In genomic region chr11:101070189-101070527, GRCm38 (mm10) we compare ENCODE assay signal across 9 mouse cellular contexts. TPM values are rescaled to one million over a fixed set of nuclear protein-coding genes. Genes with fewer than 3 reads are reported as not detected.
A peak's percentile ranks its signal among the peaks of the same experiment; 100 is the strongest.
DNase-seq lines count a peak whose midpoint lies in the region; ATAC-seq and TF ChIP-seq lines count a peak whose summit lies in the region.
"Had no signal": no experiment of that assay in that cellular context is flagged by ENCODE, and none has a peak within 500 bp of the region (broad histone marks: within the 10 kb centered on the region; RNA-seq: fewer than 3 reads in every experiment).

No protein-coding gene starts in this region.

- peaks cover 25% of the 10 kb centered on the region for H3K4me1 ChIP-seq in heart, embryonic 12.5 days (replicated peaks)
- peaks cover 2 to 7% of the 10 kb centered on the region in 2 experiments; a peak in 1 of 4 replicates for H3K4me1 ChIP-seq in ES-E14 (ENCODE audit: control insufficient read depth in 2 of 2, insufficient read depth in 2 of 2, low read length in 2 of 2, poor library complexity in 1 of 2)
- peaks cover 4% of the 10 kb centered on the region; the same call in 1 of the 2 replicates for H3K4me1 ChIP-seq in forebrain, postnatal 0 days (ENCODE audit: insufficient read depth)

- H3K4me2 ChIP-seq in heart, embryonic 12.5 days, result peak overlapping the region; percentile 97
- peak overlapping the region; percentile 96 for H3K4me2 ChIP-seq in forebrain, postnatal 0 days (ENCODE audit: low read depth)

- peaks cover 20% of the 10 kb centered on the region; the same call in 1 of the 2 replicates for H3K27me3 ChIP-seq in heart, embryonic 12.5 days (replicated peaks)
- no peaks in the 10 kb centered on the region for H3K27me3 ChIP-seq in forebrain, postnatal 0 days (ENCODE audit: insufficient read depth, low read length)

- TF ChIP-seq CTCF in forebrain, postnatal 0 days (IDR thresholded peaks at IDR 0.05; ENCODE audit: low read depth), result no peak

- ATAC-seq in heart, embryonic 12.5 days (ENCODE audit: insufficient number of reproducible peaks, low FRiP score), result peak; percentile 40
- ATAC-seq in forebrain, postnatal 0 days, result peak; percentile 61
- peak; percentile 27; the same call in 1 of the 2 replicates for ATAC-seq in megakaryocyte, adult 5-6 weeks (ENCODE audit: poor library complexity, severe bottlenecking)

- H3K4me3 ChIP-seq in heart, embryonic 12.5 days, result peak overlapping the region; percentile 81
- H3K4me3 ChIP-seq in ES-E14 (ENCODE audit: insufficient read depth in 1 of 2, low read depth in 1 of 2, low read length in 2 of 2, poor library complexity in 1 of 2, severe bottlenecking in 1 of 2), result peak overlapping the region; percentile 91 to 94
- H3K4me3 ChIP-seq in forebrain, postnatal 0 days (ENCODE audit: low read depth, low read length), result peak overlapping the region; percentile 69

- no peaks in the 10 kb centered on the region for H3K9me3 ChIP-seq in heart, embryonic 12.5 days (replicated peaks)
- no peaks in the 10 kb centered on the region for H3K9me3 ChIP-seq in ES-E14 (ENCODE audit: control insufficient read depth, insufficient read depth, low read depth, low read length)
- no peaks in the 10 kb centered on the region for H3K9me3 ChIP-seq in forebrain, postnatal 0 days (ENCODE audit: low read length)

- in situ Hi-C loops in ES-E14 (cut with MboI; ENCODE audit: low sequenced_read_pairs in 2 of 2, unreplicated experiment in 2 of 2), result no loop called here

- 0 out of 2 replicates have a peak, but pooled peaks cover 3% of the 10 kb centered on the region for H3K36me3 ChIP-seq in heart, embryonic 12.5 days
- no peaks in the 10 kb centered on the region for H3K36me3 ChIP-seq in ES-E14 (ENCODE audit: control insufficient read depth, insufficient read depth, low read length, poor library complexity, severe bottlenecking)
- no peaks in the 10 kb centered on the region for H3K36me3 ChIP-seq in forebrain, postnatal 0 days (ENCODE audit: insufficient read depth)

- under 1% methylated on average over 36 of the region's 36 CpGs for WGBS in heart, embryonic 12.5 days
- 0% methylated on average over 30 of the region's 36 CpGs for WGBS in forebrain, postnatal 0 days

- no peak overlapping the region for H3K27ac ChIP-seq in heart, embryonic 12.5 days (ENCODE audit: poor library complexity, severe bottlenecking)
- H3K27ac ChIP-seq in ES-E14 (ENCODE audit: insufficient read depth, low read depth, low read length, poor library complexity, severe bottlenecking), result no peak overlapping the region
- H3K27ac ChIP-seq in forebrain, postnatal 0 days (ENCODE audit: low read depth, low read length), result peak overlapping the region; percentile 68

- no peak for DNase-seq in heart, adult 8-10 months (ENCODE audit: low spot score)
- DNase-seq in ES-E14 (ENCODE audit: low read depth, low spot score), result no peak
- DNase-seq in forebrain, postnatal 0 days, result no peak
- DNase-seq in right cerebral cortex, postnatal 10 days (ENCODE audit: low spot score in 2 of 2), result no peak
- no peak for DNase-seq in ovary, postnatal 10 days (ENCODE audit: low spot score)
- DNase-seq in frontal cortex, adult 2 months (ENCODE audit: extremely low spot score in 1 of 2, low spot score in 1 of 2), result no peak

- H3K9ac ChIP-seq in heart, embryonic 12.5 days, result peak overlapping the region; percentile 83
- H3K9ac ChIP-seq in ES-E14 (ENCODE audit: insufficient read depth, low read depth, low read length, poor library complexity, severe bottlenecking), result peak overlapping the region; percentile 72
- peak overlapping the region; percentile 84 for H3K9ac ChIP-seq in forebrain, postnatal 0 days

TF ChIP-seq in ES-E14, 5 proteins besides CTCF, POLR2A, EP300 and RAD21:
- TF ChIP-seq MAFK (IDR thresholded peaks at IDR 0.05; ENCODE audit: insufficient read depth, low read depth, low read length) (no peak), ZC3H11A (IDR thresholded peaks at IDR 0.05; ENCODE audit: borderline replicate concordance, low read depth, low read length) (no peak), HCFC1 (IDR thresholded peaks at IDR 0.05; ENCODE audit: borderline replicate concordance, insufficient read depth, low read length) (no peak), ZNF384 (IDR thresholded peaks at IDR 0.05; ENCODE audit: low read depth, low read length) (no peak), CHD2 (IDR thresholded peaks at IDR 0.05; ENCODE audit: low read depth, low read length) (no peak)

RNA-seq across cellular contexts. Expression of gene Naglu, which starts 0.3 kb away (rescaled TPM):
- polyA plus RNA-seq in heart, embryonic 12.5 days (2016; fragmentation: Nextera tagmentation; extraction: Ambion mirVana), result 17.5 and 18.1 TPM in 2 replicates
- 10 to 100 TPM in 1 of 4 experiments, 1 to 10 TPM in 3; 7.3 to 10.1 (median 7.8) TPM for total RNA-seq in heart, adult 8-10 months (2022)
- 4.7 and 9.2 TPM in 2 replicates for total RNA-seq in ES-E14 (2012; rRNA removed)
- total RNA-seq in forebrain, postnatal 0 days (2014; rRNA removed), result 11.3 and 14.9 TPM in 2 replicates
- polyA plus RNA-seq in forebrain, postnatal 0 days (2015; fragmentation: Nextera tagmentation; extraction: Ambion mirVana), result 11.6 and 12.6 TPM in 2 replicates
- 7.2 and 7.9 TPM in 2 replicates for total RNA-seq in megakaryocyte, adult 5-6 weeks (2015)
- total RNA-seq in megakaryocyte, adult 5-6 weeks (2017), result 8.9 and 9.1 TPM in 2 replicates
- polyA plus RNA-seq in frontal cortex, adult 2 months (2012; rRNA removed), result 11.8 and 13.0 TPM in 2 replicates

RNA-seq across cellular contexts. Expression of gene Hsd17b1, which starts 8.1 kb away (rescaled TPM):
- not detected in 2 replicates for polyA plus RNA-seq in heart, embryonic 12.5 days (2016; fragmentation: Nextera tagmentation; extraction: Ambion mirVana)
- 1 to 10 TPM in 1 of 4 experiments, under 1 TPM in 3; 0.22 to 1.5 (median 0.52) TPM for total RNA-seq in heart, adult 8-10 months (2022)
- total RNA-seq in ES-E14 (2012; rRNA removed), result 2.4 and 3.4 TPM in 2 replicates
- total RNA-seq in forebrain, postnatal 0 days (2014; rRNA removed), result 0.23 and 0.71 TPM in 2 replicates
- not detected in 2 replicates for polyA plus RNA-seq in forebrain, postnatal 0 days (2015; fragmentation: Nextera tagmentation; extraction: Ambion mirVana)
- 0.11 and 0.45 TPM in 2 replicates for total RNA-seq in megakaryocyte, adult 5-6 weeks (2015)
- 0.29 TPM in 1 of 2 replicates, not detected in the other for total RNA-seq in megakaryocyte, adult 5-6 weeks (2017)
- polyA plus RNA-seq in frontal cortex, adult 2 months (2012; rRNA removed), result 0.46 and 0.55 TPM in 2 replicates
- total RNA-seq: hematopoietic stem cell, adult 5-6 weeks had no signal

RNA-seq across cellular contexts. Expression of gene Coasy, which starts 12.2 kb away (rescaled TPM):
- 27.2 and 30.4 TPM in 2 replicates for polyA plus RNA-seq in heart, embryonic 12.5 days (2016; fragmentation: Nextera tagmentation; extraction: Ambion mirVana)
- 10 to 100 TPM; 14.5 to 21.0 (median 17.6) TPM for total RNA-seq in heart, adult 8-10 months (2022)
- total RNA-seq in ES-E14 (2012; rRNA removed), result 21.9 and 22.9 TPM in 2 replicates
- 39.3 and 40.7 TPM in 2 replicates for total RNA-seq in forebrain, postnatal 0 days (2014; rRNA removed)
- polyA plus RNA-seq in forebrain, postnatal 0 days (2015; fragmentation: Nextera tagmentation; extraction: Ambion mirVana), result 39.8 and 40.2 TPM in 2 replicates
- total RNA-seq in megakaryocyte, adult 5-6 weeks (2015), result 10.6 and 13.1 TPM in 2 replicates
- 11.4 and 15.8 TPM in 2 replicates for total RNA-seq in megakaryocyte, adult 5-6 weeks (2017)
- 30.8 and 34.1 TPM in 2 replicates for polyA plus RNA-seq in frontal cortex, adult 2 months (2012; rRNA removed)

RNA-seq across cellular contexts. Expression of gene Mlx, which starts 16.9 kb away (rescaled TPM):
- 36.2 and 37.3 TPM in 2 replicates for polyA plus RNA-seq in heart, embryonic 12.5 days (2016; fragmentation: Nextera tagmentation; extraction: Ambion mirVana)
- 10 to 100 TPM; 15.5 to 24.4 (median 20.0) TPM for total RNA-seq in heart, adult 8-10 months (2022)
- 30.7 and 42.0 TPM in 2 replicates for total RNA-seq in ES-E14 (2012; rRNA removed)
- total RNA-seq in forebrain, postnatal 0 days (2014; rRNA removed), result 68.0 and 76.5 TPM in 2 replicates
- polyA plus RNA-seq in forebrain, postnatal 0 days (2015; fragmentation: Nextera tagmentation; extraction: Ambion mirVana), result 78.0 and 82.4 TPM in 2 replicates
- total RNA-seq in megakaryocyte, adult 5-6 weeks (2015), result 62.7 and 64.8 TPM in 2 replicates
- total RNA-seq in megakaryocyte, adult 5-6 weeks (2017), result 79.3 and 96.0 TPM in 2 replicates
- polyA plus RNA-seq in frontal cortex, adult 2 months (2012; rRNA removed), result 52.0 and 56.0 TPM in 2 replicates

RNA-seq across cellular contexts. Expression of gene Psmc3ip, which starts 25.1 kb away (rescaled TPM):
- polyA plus RNA-seq in heart, embryonic 12.5 days (2016; fragmentation: Nextera tagmentation; extraction: Ambion mirVana), result 20.8 and 21.3 TPM in 2 replicates
- total RNA-seq in heart, adult 8-10 months (2022), result 1 to 10 TPM; 2.3 to 3.1 (median 2.8) TPM
- total RNA-seq in ES-E14 (2012; rRNA removed), result 20.6 and 31.5 TPM in 2 replicates
- total RNA-seq in forebrain, postnatal 0 days (2014; rRNA removed), result 9.5 and 13.8 TPM in 2 replicates
- 19.2 and 25.7 TPM in 2 replicates for polyA plus RNA-seq in forebrain, postnatal 0 days (2015; fragmentation: Nextera tagmentation; extraction: Ambion mirVana)
- total RNA-seq in megakaryocyte, adult 5-6 weeks (2015), result 11.5 and 14.9 TPM in 2 replicates
- total RNA-seq in megakaryocyte, adult 5-6 weeks (2017), result 21.3 and 24.1 TPM in 2 replicates
- polyA plus RNA-seq in frontal cortex, adult 2 months (2012; rRNA removed), result 5.6 and 7.8 TPM in 2 replicates
